Mouse (Mus musculus): Measurements from ENCODE around the gene Krtap4-6. TPM values are rescaled to one million over a fixed set of nuclear protein-coding genes. Genes with fewer than 3 reads are reported as not detected.

Gene Krtap4-6
- total RNA-seq (2023), result not detected

DNA sequence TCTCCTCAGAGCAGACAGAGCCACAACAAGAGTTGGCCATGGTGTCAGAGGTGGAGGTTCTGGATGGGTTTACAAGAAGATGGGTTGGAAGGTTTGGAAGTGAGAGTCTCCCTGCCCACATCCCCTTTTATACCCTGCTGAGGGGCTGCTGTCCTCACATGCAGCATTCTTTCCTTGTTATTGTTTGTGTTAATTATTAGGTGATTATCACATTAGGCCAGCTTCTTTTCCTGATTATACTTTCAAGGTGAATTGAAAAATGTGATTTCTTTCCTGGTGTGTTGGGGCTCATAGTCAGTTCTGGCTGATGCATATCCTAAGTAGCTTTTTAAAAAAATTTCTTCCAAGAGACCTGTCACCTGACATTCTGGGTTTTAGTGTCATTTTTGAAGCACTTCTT lies at the start of gene Krtap4-6:
TSS of gene Krtap4-6 (minus strand) at position 101 of the 400 bp plus-strand sequence.

DNA sequence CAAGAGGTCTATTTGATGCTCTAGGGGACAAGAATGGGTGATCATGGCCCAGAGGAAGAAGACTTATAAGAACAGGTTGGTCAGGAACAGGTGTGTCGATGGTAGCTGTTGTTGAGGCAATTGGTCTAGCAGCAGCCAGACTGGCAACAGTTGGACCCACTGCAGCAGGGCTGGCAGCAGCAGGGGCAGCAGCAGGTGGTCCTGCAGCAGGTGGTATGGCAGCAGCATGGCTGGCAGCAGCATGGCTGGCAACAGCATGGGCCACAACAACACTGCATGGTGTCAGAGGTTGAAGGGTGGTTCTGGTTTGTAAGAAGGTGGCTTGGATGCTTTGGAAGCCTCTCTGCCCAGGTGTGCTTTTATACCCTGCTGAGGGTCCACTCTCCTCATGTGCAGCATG lies 24.7 kb upstream of the Krtap4-6 start, which contains the start of gene Gm14190:
TSS of gene Gm14190 (minus strand) at position 278 of the 400 bp plus-strand sequence.

DNA sequence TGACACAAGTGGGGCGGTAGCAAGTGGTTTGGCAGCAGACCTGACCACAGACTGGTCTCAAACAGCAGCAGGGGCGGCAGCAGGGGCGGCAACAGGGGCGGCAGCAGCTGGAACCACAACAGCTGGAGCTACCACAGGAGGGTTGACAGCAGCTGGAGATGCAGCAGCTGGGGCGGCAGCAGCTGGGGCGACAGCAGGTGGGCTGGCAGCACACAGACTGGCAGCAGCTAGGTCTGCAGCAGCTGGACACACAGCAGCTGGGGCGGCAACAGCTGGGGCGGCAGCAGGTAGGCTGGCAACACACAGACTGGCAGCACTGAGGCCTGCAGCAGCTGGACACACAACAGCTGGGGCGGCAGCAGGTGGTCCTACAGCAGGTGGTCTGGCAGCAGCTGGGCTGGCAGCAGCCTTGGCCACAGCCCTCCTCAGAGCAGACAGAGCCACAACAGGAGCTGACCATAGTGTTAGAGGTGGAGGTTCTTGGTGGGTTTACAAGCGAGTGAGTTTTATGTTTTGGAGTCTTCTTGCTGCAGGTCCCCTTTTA lies 7.2 kb downstream of the Krtap4-6 start, which contains the start of gene Gm11563:
TSS of gene Gm11563 (minus strand) at position 494 of the 544 bp plus-strand sequence.

DNA sequence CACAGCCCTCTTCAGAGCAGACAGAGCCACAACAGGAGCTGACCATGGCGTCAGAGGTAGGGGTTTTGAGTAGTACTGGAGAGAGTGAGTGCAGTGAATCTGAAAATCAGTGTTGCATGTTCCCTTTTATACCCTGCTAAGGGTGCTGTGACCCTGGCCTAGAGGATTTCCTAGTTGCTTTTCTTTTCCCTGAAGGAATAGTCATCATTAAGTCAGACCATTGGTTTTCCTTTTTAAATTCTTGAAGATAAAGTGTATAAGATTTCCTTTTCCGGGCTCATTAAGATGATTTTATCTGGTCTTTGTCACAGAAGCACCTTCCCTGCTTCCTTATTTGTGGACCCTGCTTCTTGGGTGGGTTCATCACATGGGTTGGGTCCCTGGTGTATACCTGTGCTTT lies 15.6 kb downstream of the Krtap4-6 start, which contains the start of gene Gm11555:
TSS of gene Gm11555 (minus strand) at position 101 of the 400 bp plus-strand sequence.

DNA sequence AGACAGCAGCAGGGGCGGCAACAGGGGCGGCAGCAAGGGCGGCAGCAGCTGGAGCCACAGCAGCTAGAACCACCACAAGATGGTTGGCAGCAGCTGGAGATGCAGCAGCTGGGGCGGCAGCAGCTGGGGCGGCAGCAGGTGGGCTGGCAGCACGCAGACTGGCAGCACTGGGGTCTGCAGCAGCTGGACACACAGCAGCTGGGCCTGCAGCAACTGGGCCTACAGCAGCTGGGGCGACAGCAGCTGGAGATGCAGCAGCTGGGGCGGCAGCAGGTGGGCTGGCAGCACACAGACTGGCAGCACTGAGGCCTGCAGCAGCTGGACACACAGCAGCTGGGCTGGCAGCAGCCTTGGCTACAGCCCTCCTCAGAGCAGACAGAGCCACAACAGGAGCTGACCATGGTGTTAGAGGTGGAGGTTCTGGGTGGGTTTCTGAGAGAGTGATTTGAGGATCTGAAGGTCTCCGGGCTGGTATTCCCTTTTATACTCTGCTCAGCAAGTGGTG lies 22.1 kb downstream of the Krtap4-6 start, which contains the start of gene Krtap4-7:
TSS of gene Krtap4-7 (minus strand) at position 455 of the 505 bp plus-strand sequence.

DNA sequence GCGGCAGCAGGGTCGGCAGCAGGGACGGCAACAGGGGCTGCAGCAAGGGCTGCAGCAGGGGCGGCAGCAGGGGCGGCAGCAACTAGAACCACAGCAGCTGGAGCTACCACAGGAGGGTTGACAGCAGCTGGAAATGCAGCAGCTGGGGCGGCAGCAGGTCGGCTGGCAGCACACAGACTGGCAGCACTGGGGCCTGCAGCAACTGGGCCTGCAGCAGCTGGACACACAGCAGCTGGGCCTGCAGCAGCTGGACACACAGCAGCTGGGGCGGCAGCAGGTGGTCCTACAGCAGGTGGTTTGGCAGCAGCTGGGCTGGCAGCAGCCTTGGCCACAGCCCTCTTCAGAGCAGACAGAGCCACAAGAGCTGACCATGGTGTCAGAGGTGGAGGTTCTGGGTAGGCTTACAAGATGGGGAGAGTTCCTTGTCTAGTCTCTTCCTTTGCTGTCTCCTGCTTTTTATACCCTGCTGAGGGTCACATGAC lies 31.1 kb downstream of the Krtap4-6 start, which contains the start of gene Krtap4-2:
TSS of gene Krtap4-2 (minus strand) at position 432 of the 482 bp plus-strand sequence.

DNA sequence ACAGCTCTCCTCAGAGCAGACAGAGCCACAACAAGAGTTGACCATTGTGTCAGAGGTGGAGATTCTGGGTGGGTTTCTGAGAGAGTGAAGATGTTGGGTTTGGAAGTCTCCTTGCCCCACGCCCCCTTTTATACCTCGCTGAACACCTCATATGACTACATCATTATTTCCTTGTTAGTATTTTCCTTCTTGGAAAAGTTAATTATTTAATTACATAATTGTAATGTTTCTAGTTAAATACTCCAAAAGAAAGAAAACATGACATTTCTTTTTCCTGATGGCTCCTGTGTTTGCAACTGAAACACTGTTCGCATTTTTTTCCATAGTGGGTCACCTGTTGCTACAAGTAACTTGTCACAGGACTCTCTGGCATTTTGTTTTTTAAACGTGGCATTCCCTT lies 37.6 kb downstream of the Krtap4-6 start, which contains the start of gene Krtap4-1:
TSS of gene Krtap4-1 (minus strand) at position 101 of the 400 bp plus-strand sequence.

DNA sequence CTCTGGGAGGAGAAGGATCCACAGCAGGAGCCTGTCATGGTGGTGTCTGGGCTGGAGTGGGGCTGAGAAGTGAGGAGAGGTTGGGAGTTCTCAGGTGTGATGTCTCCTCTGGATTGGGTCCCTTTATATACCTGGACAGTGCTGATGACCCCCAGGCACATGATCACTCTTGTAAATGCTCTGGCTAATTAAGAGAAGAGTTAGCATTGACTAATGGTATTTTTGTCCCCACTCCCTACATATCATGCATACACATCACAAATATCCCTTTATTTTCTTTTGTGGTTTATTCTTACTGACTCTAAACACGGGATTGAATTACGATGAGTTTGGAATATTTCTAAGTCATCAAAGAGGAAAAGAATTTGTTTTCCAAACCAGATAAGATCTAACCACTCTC lies 45.4 kb downstream of the Krtap4-6 start, which contains the start of gene Gm11562:
TSS of gene Gm11562 (minus strand) at position 101 of the 400 bp plus-strand sequence.

Other genes with a start within 250 kb of the Krtap4-6 start
- gene Krt12, start 243.7 kb downstream of the Krtap4-6 start, total RNA-seq (2023), result not detected
- gene Krt20, start 227.8 kb downstream of the Krtap4-6 start, total RNA-seq (2023), result not detected
- gene Krt23, start 172.8 kb downstream of the Krtap4-6 start, total RNA-seq (2023), result not detected
- gene Krt39, start 144.6 kb downstream of the Krtap4-6 start, total RNA-seq (2023), result not detected
- gene Krt40, start 122.8 kb downstream of the Krtap4-6 start, total RNA-seq (2023), result not detected
- gene Krtap3-3, start 115.1 kb downstream of the Krtap4-6 start, total RNA-seq (2023), result not detected
- not detected for gene Krtap3-2, start 109.1 kb downstream of the Krtap4-6 start, total RNA-seq (2023)
- not detected for gene Gm11939, start 106.5 kb downstream of the Krtap4-6 start, total RNA-seq (2023)
- gene Krtap3-1, start 99.3 kb downstream of the Krtap4-6 start, total RNA-seq (2023), result not detected
- gene Krtap1-5, start 84.9 kb downstream of the Krtap4-6 start, total RNA-seq (2023), result not detected
- not detected for gene Krtap1-4, start 82.3 kb downstream of the Krtap4-6 start, total RNA-seq (2023)
- gene Krtap1-3, start 74.6 kb downstream of the Krtap4-6 start, total RNA-seq (2023), result not detected
- gene Krtap9-3, start 67.9 kb downstream of the Krtap4-6 start, total RNA-seq (2023), result not detected
- gene Gm11938, start 62.7 kb downstream of the Krtap4-6 start, total RNA-seq (2023), result not detected
- gene Gm11937, start 55.8 kb downstream of the Krtap4-6 start, total RNA-seq (2023), result not detected
- gene Krtap2-4, start 51.1 kb downstream of the Krtap4-6 start, total RNA-seq (2023), result not detected
- not detected for gene Gm11562, start 45.5 kb downstream of the Krtap4-6 start, total RNA-seq (2023)
- gene Krtap4-1, start 37.7 kb downstream of the Krtap4-6 start, total RNA-seq (2023), result not detected
- gene Krtap4-2, start 30.9 kb downstream of the Krtap4-6 start, total RNA-seq (2023), result not detected
- not detected for gene Krtap4-7, start 21.9 kb downstream of the Krtap4-6 start, total RNA-seq (2023)
- gene Gm11555, start 15.7 kb downstream of the Krtap4-6 start, total RNA-seq (2023), result not detected
- gene Gm11563, start 7.0 kb downstream of the Krtap4-6 start, total RNA-seq (2023), result not detected
- not detected for gene Gm14190, start 24.8 kb upstream of the Krtap4-6 start, total RNA-seq (2023)
- gene Gm14180, start 68.3 kb upstream of the Krtap4-6 start, total RNA-seq (2023), result not detected
- not detected for gene Gm11595, start 107.0 kb upstream of the Krtap4-6 start, total RNA-seq (2023)
- not detected for gene Krtap4-8, start 114.7 kb upstream of the Krtap4-6 start, total RNA-seq (2023)
- not detected for gene Krtap4-9, start 119.2 kb upstream of the Krtap4-6 start, total RNA-seq (2023)
- gene Gm11596, start 127.5 kb upstream of the Krtap4-6 start, total RNA-seq (2023), result not detected
- gene Gm11569, start 133.0 kb upstream of the Krtap4-6 start, total RNA-seq (2023), result not detected
- gene Gm11554, start 138.5 kb upstream of the Krtap4-6 start, total RNA-seq (2023), result not detected
- gene Krtap4-13, start 143.9 kb upstream of the Krtap4-6 start, total RNA-seq (2023), result not detected
- not detected for gene Gm11564, start 149.7 kb upstream of the Krtap4-6 start, total RNA-seq (2023)
- not detected for gene 2300003K06Rik, start 172.1 kb upstream of the Krtap4-6 start, total RNA-seq (2023)
- not detected for gene Krtap4-16, start 185.6 kb upstream of the Krtap4-6 start, total RNA-seq (2023)
- not detected for gene Gm11568, start 192.0 kb upstream of the Krtap4-6 start, total RNA-seq (2023)
- not detected for gene Gm11559, start 198.5 kb upstream of the Krtap4-6 start, total RNA-seq (2023)
- gene Krtap9-1, start 207.4 kb upstream of the Krtap4-6 start, total RNA-seq (2023), result not detected
- gene Gm11567, start 213.2 kb upstream of the Krtap4-6 start, total RNA-seq (2023), result not detected
- not detected for gene Krtap31-1, start 242.0 kb upstream of the Krtap4-6 start, total RNA-seq (2023)
- not detected for gene Gm11565, start 248.8 kb upstream of the Krtap4-6 start, total RNA-seq (2023)